Mouse (Mus musculus) layer of hippocampus, adult 9-10 months (tissue): ENCODE data around the gene Olfr281.

Source experiments
- DNase-seq: peaks from one replicate; pipeline ENCODE4 v3.0.0; 2022; ENCODE audit warnings: low spot score

The Olfr281 gene

DNA sequence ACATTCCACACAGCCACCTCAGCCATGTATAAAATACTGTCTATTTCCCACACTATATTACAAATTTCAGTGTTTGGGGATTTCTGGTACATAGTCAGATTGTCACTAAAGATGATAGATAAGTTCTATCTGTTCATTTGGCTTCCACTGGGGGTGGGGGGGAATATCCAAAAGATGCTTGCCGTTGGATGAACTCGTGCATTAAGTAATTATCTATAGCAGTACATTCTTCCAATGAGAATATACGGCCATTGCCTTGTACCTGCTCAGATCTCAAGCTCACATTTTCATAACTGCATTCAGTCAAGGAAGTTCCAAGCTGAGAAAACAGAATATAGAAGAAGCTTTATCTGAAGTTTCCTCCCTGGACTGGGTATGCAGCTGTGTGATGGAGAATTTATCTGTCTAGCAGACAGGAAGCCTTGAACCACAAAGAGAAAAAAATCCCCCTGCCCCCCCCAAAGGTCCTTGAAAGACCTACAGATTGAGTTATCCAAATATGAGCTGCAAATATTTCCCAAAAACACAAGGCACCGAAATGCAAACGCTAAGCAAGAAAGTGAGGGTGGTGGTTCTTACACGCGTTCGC is 34.1 kb downstream of the Olfr281 start:
- DNase-seq: no peak

GRCm38 (mm10) chr15:98491332-98491731 is 38.9 kb downstream of the Olfr281 start:
- no peak for DNase-seq

DNA sequence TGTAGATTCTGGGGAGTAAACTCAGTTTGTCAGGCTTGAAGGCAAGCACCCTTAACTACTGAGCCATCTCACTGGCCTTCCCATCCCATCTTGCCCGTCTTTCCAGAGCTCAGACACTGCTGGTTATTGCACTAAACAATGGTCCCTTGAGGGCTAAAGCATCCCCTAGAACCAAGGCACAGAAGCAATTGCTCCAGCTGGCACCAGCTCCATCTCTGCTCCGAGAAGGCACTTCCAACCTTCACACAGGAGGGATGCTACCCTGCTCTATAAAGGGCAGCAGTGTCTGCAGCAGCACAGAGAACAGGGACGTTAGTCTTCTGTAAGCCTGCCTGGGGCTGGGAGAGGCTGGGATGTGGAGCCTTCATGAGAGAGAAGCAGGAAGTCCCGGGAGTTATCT is 39.7 kb downstream of the Olfr281 start, which contains the start of gene Olfr279:
Gene Olfr279, plus strand, starts transcription at position 301 of the 400 bp plus-strand sequence.
- no peak for DNase-seq

GRCm38 (mm10) chr15:98497631-98498030 is 45.2 kb downstream of the Olfr281 start:
- DNase-seq: no peak

DNA sequence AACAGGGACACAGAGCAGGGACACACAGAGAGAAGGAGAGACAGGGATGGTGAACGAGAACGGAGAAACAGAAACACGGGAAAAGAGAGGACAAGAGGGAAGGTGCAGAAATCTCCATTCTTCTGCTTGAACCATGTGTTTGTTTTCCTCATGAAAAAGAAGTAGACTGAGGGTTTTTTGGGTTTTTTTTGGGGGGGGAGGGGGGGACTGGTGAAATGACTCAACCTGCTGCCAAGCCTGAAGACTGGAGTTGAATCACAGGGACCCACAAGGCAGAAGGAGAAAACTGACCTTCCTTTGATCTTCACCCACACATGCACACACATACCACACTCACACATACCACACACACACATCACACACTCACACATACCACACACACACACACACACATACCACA is 50.9 kb downstream of the Olfr281 start:
- no peak for DNase-seq

DNA sequence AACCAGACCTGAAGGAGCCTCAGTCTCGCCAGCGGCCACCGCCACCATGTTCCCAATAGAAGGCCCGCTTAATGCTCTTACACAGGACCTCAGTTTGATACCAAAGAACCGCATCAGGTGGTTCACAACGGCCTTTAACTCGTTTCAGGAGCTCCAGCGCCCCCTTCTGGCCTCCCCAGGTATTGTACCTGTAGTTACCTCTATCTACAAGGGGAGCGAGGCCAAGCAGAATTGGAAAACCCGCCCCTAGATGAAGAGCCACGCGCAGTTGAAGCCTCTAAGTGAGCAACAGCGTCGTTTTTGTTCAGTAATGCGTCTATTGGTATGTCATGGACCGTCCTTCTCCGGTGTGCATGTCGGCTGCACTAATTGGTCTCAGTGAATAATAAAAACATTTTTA is 52.1 kb downstream of the Olfr281 start:
- DNase-seq: no peak

- DNase-seq: no peak
These were observed 54.0 kb downstream of the Olfr281 start for GRCm38 (mm10) chr15:98506253-98506957.

- no peak for DNase-seq
These were observed 54.9 kb downstream of the Olfr281 start for GRCm38 (mm10) chr15:98507321-98507720.

GRCm38 (mm10) chr15:98509387-98509786 is 57.0 kb downstream of the Olfr281 start:
- no peak for DNase-seq
